Mouse (Mus musculus) heart, embryonic 15.5 days (tissue): ENCODE measurements around the gene Tomm20. TPM values are rescaled to one million over a fixed set of nuclear protein-coding genes. Genes with fewer than 3 reads are reported as not detected.
A peak's percentile ranks its signal among the peaks of the same experiment; 100 is the strongest.

Experiments
- ATAC-seq: fragments of 200-750 bp; cut with Nextera tagmentation; replicated peaks from 2 replicates; pipeline ENCODE4 v1.8.0; 2017; ENCODE audit warnings: low read depth, moderate TSS enrichment; ENCODE audit not compliant: insufficient number of reproducible peaks, insufficient read depth, low FRiP score
- H3K27ac ChIP-seq: fragments of 300-500 bp; sonication (generic); 2 replicates; pipeline ENCODE4 v1.5.1; 2015; ENCODE audit warnings: mild to moderate bottlenecking, inconsistent platforms
- H3K27me3 ChIP-seq: fragments of 300-500 bp; sonication (generic); 2 replicates; pipeline ENCODE4 v1.6.1; 2015; ENCODE audit warnings: inconsistent platforms
- H3K36me3 ChIP-seq: fragments of 300-500 bp; sonication (generic); 2 replicates; pipeline ENCODE4 v1.6.1; 2015; ENCODE audit warnings: mild to moderate bottlenecking, inconsistent platforms
- H3K4me1 ChIP-seq: fragments of 300-500 bp; sonication (generic); replicated peaks from 2 replicates; pipeline ENCODE4 v1.6.1; 2015; ENCODE audit warnings: inconsistent platforms
- H3K4me2 ChIP-seq: fragments of 300-500 bp; sonication (generic); 2 replicates; pipeline ENCODE4 v1.6.1; 2015; ENCODE audit warnings: inconsistent platforms, mild to moderate bottlenecking, moderate library complexity
- H3K4me3 ChIP-seq: fragments of 300-500 bp; sonication (generic); 2 replicates; pipeline ENCODE4 v1.5.1; 2015; ENCODE audit warnings: mild to moderate bottlenecking, inconsistent platforms
- H3K9ac ChIP-seq: fragments of 300-500 bp; sonication (generic); 2 replicates; pipeline ENCODE4 v1.6.1; 2015; ENCODE audit warnings: mild to moderate bottlenecking, inconsistent platforms
- H3K9me3 ChIP-seq: fragments of 300-500 bp; sonication (generic); replicated peaks from 2 replicates; pipeline ENCODE4 v1.6.1; 2016; ENCODE audit warnings: inconsistent platforms
- WGBS: fragments of 180-500 bp; shearing (Covaris S2); methylation state at CpG from one replicate; pipeline ENCODE4 v1.1.7; 2015; ENCODE audit warnings: mixed read lengths; 5-methylcytosine and 5-hydroxymethylcytosine counted together
- polyA plus RNA-seq: library from polyadenylated mRNA; unstranded; fragments of >200 nt; fragmentation: Nextera tagmentation; extraction: Ambion mirVana; gene quantifications from 2 replicates; pipeline ENCODE4 v1.2.1, GENCODE M21; 2015

The Tomm20 gene
- polyA plus RNA-seq, 1 experiment from 2014 or later = 183 TPM

DNA sequence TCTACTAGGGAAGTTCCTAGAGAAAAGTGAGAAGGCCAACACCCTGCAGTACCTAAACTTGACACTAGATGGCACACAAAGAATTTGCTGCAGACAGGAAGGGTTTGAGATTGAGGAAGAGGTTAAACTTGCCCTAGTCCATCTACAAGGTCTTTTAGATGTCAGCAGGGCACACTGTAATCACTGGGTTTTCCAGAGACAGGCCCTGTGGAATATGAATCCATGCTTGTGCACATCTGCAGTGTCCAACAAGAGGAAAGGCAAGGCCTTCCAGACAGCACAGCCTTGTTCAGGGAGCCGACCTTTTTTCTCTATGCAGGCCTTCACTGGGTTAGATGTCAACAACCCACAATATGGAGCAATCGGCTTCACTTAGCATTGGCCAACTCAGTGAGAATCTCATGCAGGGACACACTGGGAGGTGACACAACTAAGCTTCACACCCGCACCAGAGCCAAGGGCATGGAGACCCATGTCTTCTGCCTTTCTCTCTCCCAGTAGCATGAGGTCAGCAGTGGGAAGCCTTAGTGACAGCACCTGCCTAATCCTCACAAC is 16.0 kb downstream of the Tomm20 start:
- no peak overlapping the region for H3K4me2 ChIP-seq
- 67% methylated on average over 3 of the region's 3 CpGs for WGBS
- H3K9ac ChIP-seq = no peak overlapping the region
- H3K4me3 ChIP-seq = no peak overlapping the region
- H3K27me3 ChIP-seq = no peaks in the 10 kb centered on the region
- peaks cover 10% of the 10 kb centered on the region for H3K4me1 ChIP-seq
- peaks cover 20% of the 10 kb centered on the region for H3K36me3 ChIP-seq
- peak overlapping the region; percentile 52 for H3K27ac ChIP-seq
- ATAC-seq = no peak
- no peaks in the 10 kb centered on the region for H3K9me3 ChIP-seq

- Histone ChIP-seq H3K36me3 (peaks cover 16% of the 10 kb centered on the region), H3K4me3 (no peak overlapping the region), H3K4me2 (no peak overlapping the region), H3K4me1 (peaks cover 10% of the 10 kb centered on the region), H3K9me3 (no peaks in the 10 kb centered on the region), H3K27ac (no peak overlapping the region), H3K27me3 (no peaks in the 10 kb centered on the region), H3K9ac (no peak overlapping the region)
- ATAC-seq = no peak
- WGBS = 81% methylated on average over 10 of the region's 10 CpGs
These were observed 16.7 kb downstream of the Tomm20 start for GRCm38 (mm10) chr8:126928755-126929505.

- Histone ChIP-seq H3K4me3 (no peak overlapping the region), H3K36me3 (peaks cover 7% of the 10 kb centered on the region), H3K4me1 (peaks cover 10% of the 10 kb centered on the region), H3K27me3 (no peaks in the 10 kb centered on the region), H3K4me2 (no peak overlapping the region), H3K9ac (no peak overlapping the region), H3K9me3 (no peaks in the 10 kb centered on the region), H3K27ac (no peak overlapping the region)
- no peak for ATAC-seq
These were observed 17.6 kb downstream of the Tomm20 start for GRCm38 (mm10) chr8:126928028-126928427.

DNA sequence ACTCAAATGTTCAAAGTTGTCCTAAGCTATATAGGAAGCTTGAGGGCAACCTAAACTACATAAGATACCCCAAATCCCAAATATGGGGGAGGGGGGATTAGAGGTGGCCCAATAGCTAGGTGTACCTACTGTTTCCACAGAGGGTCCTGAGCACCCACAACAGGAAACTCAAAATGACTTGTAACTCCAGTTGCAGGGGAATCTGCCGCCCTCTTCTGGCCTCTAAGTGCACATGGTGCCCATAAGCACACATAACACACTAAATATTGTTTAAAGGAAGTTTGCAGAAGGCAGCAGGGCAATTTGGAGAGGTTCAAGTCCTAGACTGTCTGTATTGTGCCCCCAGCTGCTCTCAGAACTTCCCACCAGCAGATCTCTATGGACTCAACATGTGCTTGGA is 18.6 kb downstream of the Tomm20 start:
- no peaks in the 10 kb centered on the region for H3K27me3 ChIP-seq
- no peak overlapping the region for H3K27ac ChIP-seq
- H3K4me3 ChIP-seq = no peak overlapping the region
- H3K4me1 ChIP-seq = peaks cover 10% of the 10 kb centered on the region
- ATAC-seq = no peak
- H3K4me2 ChIP-seq = no peak overlapping the region
- H3K9ac ChIP-seq = no peak overlapping the region
- H3K36me3 ChIP-seq = no peaks in the 10 kb centered on the region; the same call in 1 of the 2 replicates
- H3K9me3 ChIP-seq = peaks cover 3% of the 10 kb centered on the region; the same call in 1 of the 2 replicates
- 74% methylated on average over 1 of the region's 1 CpGs for WGBS

DNA sequence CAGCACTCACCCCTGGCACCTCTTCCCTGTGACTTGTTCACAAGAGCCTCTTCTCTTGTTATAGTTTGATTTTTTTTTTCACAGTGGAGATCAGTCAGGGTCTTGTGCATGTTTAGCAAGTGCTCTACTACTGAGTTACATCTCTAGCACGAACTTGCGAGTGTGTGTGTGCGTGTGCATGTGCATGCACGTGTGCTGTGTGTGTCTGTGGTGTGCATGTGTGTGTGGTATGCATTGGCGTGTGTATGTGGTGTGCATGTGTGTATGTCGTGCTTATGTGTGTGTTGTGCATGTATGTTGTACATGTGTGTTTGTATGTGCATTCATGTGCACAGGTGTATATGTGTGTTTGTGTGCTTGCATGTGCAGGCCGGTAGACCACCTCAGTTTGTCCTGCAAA is 22.7 kb downstream of the Tomm20 start:
- Histone ChIP-seq H3K9me3 (peaks cover 3% of the 10 kb centered on the region; the same call in 1 of the 2 replicates), H3K9ac (no peak overlapping the region), H3K27me3 (no peaks in the 10 kb centered on the region), H3K4me2 (no peak overlapping the region), H3K36me3 (no peaks in the 10 kb centered on the region), H3K27ac (no peak overlapping the region), H3K4me1 (peaks cover 15% of the 10 kb centered on the region), H3K4me3 (no peak overlapping the region)
- 90% methylated on average over 7 of the region's 7 CpGs for whole genome bisulfite sequencing
- ATAC-seq = no peak

- Histone ChIP-seq H3K9me3 (peaks cover 3% of the 10 kb centered on the region; the same call in 1 of the 2 replicates), H3K27me3 (no peaks in the 10 kb centered on the region), H3K4me1 (peaks cover 30% of the 10 kb centered on the region), H3K4me3 (no peak overlapping the region), H3K27ac (no peak overlapping the region), H3K4me2 (no peak overlapping the region), H3K36me3 (no peaks in the 10 kb centered on the region), H3K9ac (no peak overlapping the region)
- ATAC-seq = no peak
- WGBS = 82% methylated on average over 3 of the region's 3 CpGs
These were observed 24.2 kb downstream of the Tomm20 start for GRCm38 (mm10) chr8:126921432-126921831.

GRCm38 (mm10) chr8:126920845-126921244 is 24.8 kb downstream of the Tomm20 start:
- WGBS = 19% methylated on average over 3 of the region's 3 CpGs

DNA sequence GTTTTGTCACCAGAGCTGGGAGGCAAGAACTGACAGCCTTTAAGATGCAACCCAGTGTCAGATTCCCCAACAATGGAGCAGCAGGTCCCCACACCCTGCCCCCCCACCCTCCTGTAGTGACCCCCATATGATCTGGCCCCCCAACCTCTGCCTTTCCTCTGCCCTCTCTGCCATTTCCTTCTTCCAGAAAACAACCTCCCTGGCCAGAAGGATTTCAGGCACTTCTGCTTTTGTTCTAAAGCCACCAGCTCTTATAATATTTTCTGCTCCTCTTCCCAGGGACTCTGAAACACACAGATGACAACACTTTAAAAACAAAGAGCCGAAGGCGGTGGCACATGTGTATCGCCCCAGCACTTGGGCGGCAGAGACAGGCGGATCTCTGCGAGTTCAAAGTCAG is 25.3 kb downstream of the Tomm20 start:
- Histone ChIP-seq H3K4me2 (no peak overlapping the region), H3K9ac (no peak overlapping the region), H3K36me3 (no peaks in the 10 kb centered on the region), H3K4me1 (peaks cover 31% of the 10 kb centered on the region), H3K4me3 (no peak overlapping the region), H3K9me3 (peaks cover 3% of the 10 kb centered on the region; the same call in 1 of the 2 replicates), H3K27ac (peak overlapping the region; percentile 24), H3K27me3 (no peaks in the 10 kb centered on the region)
- WGBS = 76% methylated on average over 6 of the region's 6 CpGs
- ATAC-seq = no peak

More at GRCm38 (mm10) chr8:126920845-126921244, 24.8 kb downstream of the Tomm20 start:
- Histone ChIP-seq H3K27me3 (no peaks in the 10 kb centered on the region), H3K4me2 (no peak overlapping the region), H3K4me1 (peaks cover 31% of the 10 kb centered on the region), H3K36me3 (no peaks in the 10 kb centered on the region), H3K9me3 (peaks cover 3% of the 10 kb centered on the region; the same call in 1 of the 2 replicates), H3K9ac (no peak overlapping the region), H3K27ac (peak overlapping the region; percentile 24), H3K4me3 (no peak overlapping the region)
- peak; percentile 58 for ATAC-seq

DNA sequence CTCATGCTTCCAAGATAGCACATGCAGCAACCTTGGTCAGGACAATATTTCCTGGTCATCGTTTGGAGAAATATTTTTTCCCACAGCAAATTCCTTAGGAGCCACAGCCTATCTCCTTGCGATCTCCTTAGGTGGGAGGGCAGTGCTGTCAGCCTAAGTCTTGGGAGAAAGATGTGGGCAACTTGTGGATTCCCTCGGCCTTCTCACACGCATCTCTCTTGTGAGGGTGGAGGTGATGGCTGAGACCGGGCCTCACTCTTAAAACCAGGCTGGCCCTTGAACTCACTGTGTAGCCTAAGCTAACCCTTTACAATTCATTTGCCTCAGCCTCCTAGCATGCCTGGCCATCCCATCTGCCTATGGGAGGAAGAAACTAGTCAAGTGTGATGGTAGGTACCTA is 25.9 kb downstream of the Tomm20 start:
- Histone ChIP-seq H3K9ac (no peak overlapping the region), H3K27me3 (no peaks in the 10 kb centered on the region), H3K27ac (peak overlapping the region; percentile 51), H3K36me3 (no peaks in the 10 kb centered on the region), H3K4me3 (no peak overlapping the region), H3K9me3 (peaks cover 3% of the 10 kb centered on the region; the same call in 1 of the 2 replicates), H3K4me2 (no peak overlapping the region), H3K4me1 (peaks cover 38% of the 10 kb centered on the region)
- ATAC-seq = no peak
- WGBS = 77% methylated on average over 5 of the region's 5 CpGs

DNA sequence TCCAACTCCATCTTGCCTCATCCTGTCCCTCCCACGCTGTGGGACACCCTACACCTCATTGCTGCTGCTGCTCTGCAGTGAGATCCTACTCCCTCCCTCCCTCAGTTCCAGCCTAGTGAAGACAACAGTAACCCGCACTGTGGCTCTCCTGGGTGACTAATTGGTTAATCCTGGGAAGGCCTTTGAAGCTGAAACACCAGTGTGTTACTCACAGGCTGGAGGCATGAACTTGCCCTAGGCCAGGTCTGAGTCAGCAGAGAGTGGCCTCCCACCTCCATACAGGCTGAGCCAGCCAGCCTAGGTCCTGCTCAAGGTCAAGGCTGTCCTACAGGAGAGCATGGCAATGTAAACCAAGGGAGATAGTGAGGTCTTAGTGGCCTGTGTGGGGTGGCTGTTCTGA is 26.4 kb downstream of the Tomm20 start:
- no peak overlapping the region for H3K4me3 ChIP-seq
- H3K27ac ChIP-seq = peak overlapping the region; percentile 51
- H3K27me3 ChIP-seq = no peaks in the 10 kb centered on the region
- no peak overlapping the region for H3K4me2 ChIP-seq
- ATAC-seq = peak; percentile 28; the same call in 1 of the 2 replicates
- peaks cover 3% of the 10 kb centered on the region; the same call in 1 of the 2 replicates for H3K9me3 ChIP-seq
- 38% methylated on average over 2 of the region's 2 CpGs for WGBS
- H3K4me1 ChIP-seq = peaks cover 42% of the 10 kb centered on the region
- H3K36me3 ChIP-seq = no peaks in the 10 kb centered on the region
- 0 out of 2 replicates have a peak overlapping the region, but pooled peaks have one; percentile 15 for H3K9ac ChIP-seq

GRCm38 (mm10) chr8:126918356-126918755 is 27.3 kb downstream of the Tomm20 start:
- Histone ChIP-seq H3K9ac (no peak overlapping the region), H3K27ac (no peak overlapping the region), H3K4me2 (no peak overlapping the region), H3K9me3 (peaks cover 3% of the 10 kb centered on the region; the same call in 1 of the 2 replicates), H3K27me3 (no peaks in the 10 kb centered on the region), H3K36me3 (no peaks in the 10 kb centered on the region), H3K4me3 (no peak overlapping the region), H3K4me1 (peaks cover 51% of the 10 kb centered on the region)
- ATAC-seq = no peak
- 94% methylated on average over 1 of the region's 1 CpGs for WGBS
